Mouse (Mus musculus) kidney, postnatal 14 days (tissue): Measurements from ENCODE around the gene Lrp2.

ENCODE experiments used
- DNase-seq: peaks from one replicate; pipeline ENCODE4 v3.0.0; 2022; ENCODE audit warnings: mixed read lengths

Lrp2 gene

DNA sequence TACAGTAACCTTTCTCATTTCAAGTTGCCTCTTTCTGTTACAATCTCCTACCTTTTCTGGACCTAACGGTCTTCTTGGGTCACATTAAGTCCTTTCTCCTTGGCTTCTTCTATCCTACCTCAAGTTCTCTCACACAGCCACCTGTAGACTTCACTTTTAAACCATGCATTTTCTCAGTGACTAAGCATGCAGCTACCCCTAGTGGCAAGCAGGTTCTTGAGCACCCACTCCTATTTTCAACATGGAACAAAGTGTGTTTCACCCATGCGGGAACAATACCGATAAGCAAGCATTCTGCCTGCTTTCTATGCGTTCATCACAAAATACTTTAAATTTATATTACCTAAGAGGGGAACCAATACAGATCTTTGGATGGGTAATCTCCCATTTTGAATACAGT, 92.7 kb downstream of the Lrp2 start:
- DNase-seq = no peak

DNA sequence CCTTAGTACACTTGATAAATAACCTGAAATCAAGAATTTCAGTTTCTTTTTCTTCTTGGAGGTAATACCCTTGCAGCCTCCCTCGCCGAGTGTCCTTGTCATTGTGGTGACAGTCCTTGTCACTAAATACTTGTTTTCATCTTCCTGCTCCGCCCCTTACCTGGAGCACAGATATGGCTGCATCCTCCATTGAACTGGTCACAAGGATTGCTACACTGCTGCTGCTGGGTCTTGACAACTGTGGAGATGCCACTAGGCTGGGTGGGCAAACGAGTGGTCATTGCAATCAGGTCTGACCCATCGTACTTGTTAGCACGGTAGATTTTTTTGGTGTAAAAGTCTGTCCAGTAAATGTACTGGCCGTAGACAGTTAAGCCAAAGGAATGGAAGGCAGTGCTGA, 104.9 kb downstream of the Lrp2 start:
- DNase-seq = no peak

DNA sequence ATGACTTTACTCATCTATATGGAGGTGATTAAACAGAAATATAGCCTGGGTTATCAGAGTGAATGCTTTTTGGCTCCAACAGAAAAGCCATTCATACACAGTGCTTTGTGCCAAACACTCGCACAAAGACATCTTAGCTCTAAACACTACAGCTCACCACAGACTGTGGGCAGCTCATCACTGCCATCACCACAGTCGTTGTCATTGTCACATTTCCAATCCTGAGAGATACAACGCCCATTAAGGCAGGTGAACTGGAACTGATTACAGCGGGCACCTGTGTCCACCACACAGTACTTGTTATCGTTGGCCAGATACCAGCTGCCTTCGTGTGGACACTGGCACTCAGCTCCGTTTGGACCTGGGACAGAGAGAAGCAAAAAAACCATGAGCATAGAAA, 106.0 kb downstream of the Lrp2 start:
- DNase-seq = no peak

DNA sequence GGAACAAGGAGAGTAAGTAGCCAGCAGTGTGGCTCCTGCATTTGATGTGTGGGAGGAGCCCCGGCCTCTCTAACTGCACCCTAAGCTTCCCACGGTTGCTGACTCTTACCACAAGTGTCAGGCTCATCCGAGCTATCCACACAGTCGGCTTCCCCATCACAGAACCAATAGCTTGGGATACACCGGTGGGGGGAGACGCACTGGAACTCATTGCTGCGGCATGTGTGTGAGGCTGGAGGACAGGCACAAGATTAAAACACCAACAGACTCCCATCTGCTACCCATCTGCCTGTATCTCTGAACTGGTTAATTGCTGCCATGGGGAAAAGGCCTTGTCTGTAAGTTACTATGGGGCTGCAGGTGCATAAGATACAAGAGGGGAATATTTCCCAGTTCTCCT, 109.0 kb downstream of the Lrp2 start:
- DNase-seq = no peak

DNA sequence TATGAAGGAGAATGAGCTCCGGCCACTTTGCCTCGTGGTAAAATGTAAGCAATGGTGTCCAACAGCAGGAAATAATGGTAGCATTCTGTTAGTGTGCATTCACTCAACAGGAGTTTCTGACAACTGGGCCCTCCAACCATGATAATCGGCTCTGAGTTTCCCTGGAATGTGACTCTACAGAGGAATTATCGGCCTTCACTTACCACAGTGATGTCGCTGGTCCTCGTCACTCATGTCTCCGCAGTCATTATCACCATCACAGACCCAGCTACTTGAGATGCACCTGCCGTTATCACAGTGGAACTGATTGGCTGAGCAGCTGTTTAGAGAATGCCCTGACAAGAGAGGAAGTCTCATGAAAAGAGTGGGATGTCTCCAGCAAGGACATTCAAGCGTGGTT, 110.7 kb downstream of the Lrp2 start:
- DNase-seq = no peak

DNA sequence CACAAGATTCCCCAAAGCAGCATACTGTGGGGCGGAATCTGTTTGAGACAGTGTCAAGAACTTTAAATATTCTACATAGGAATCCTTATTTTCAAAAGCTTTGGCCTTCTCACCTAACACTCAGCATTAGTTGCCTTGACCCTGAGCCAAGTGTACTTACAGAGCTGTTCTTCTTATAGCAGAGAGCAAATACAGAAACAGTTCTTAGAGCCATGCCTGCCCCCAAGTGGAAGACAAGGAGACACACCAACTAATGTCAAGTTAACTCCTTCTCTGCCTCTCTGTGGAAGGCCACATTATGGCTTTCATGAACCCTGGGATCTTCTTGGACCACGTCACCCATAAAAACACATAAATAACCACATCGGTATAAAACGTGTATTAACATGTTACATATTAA, 114.0 kb downstream of the Lrp2 start:
- DNase-seq = no peak

DNA sequence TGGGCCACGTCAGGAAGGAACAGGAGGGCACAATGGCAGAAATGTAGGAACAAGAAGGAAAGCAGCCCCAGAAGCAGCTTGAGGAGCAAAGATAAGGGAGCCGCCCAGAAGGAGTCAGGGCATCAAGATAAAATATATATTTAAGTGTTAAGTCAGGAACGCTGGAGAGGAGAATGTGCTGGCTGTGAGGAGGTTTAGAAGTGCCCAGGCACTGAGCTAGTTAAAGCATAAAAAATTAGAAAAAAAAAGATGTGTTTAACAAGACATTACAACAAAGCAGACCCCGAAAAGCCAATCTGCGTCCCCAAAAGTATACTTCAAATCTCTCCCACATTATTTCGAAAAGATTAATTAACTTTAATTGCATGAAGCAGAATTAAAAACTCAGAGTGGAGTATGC, 122.3 kb downstream of the Lrp2 start:
- DNase-seq = no peak

DNA sequence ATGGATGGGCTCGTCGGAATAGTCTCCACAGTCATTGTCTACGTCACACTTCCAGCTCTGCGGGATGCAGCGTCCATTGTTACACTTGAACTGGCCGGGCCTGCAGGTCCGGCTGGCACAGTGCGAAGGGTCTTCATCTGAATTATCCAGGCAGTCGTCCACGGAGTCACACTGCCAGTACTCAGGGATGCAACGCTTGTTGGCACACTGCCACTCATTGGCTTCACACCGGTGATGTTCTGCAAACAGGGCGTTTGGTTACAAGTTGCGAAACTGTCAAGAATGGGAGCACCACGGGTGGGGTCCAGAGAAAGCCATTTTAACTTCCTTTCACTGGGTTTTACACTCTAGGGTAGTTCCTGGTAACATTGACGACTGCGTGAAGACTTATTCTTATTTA, 126.4 kb downstream of the Lrp2 start:
- no peak for DNase-seq

DNA sequence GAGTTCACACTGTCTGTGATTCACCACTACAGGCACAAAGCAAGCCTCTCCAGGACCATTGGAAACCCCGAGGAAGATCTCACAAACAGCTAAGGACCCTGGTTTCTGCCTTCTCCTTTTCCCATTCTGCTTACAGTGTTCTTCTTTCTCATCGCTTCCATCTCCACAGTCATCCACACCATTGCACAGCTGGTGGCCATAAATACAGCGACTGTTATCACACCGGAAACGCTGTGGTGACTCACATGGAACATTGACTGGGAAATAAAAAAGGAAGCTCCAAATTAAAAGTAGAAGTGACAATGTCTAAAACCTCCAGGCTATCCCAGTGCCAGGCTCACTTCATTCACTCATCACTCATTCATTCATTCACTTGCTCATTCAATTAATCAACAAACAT, 134.7 kb downstream of the Lrp2 start:
- no peak for DNase-seq

DNA sequence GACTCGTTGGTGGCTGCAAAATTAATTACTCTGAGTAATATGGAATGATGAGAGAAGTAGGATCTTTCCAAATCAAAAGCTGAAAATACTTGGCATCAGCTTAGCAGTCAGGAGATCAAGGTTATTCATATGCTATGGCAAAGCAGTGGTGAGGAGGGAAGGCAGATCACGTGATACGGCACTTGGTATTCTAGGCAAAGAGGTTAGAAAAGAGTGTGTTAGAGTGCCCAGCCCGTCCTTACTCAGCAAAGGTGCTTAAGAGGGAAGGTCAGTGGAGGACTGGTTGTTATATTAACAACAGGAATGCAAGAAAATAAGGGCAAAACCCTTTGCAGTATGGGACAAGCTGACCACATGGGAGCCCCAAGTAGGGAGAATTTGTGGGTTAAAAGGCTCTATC, 137.3 kb downstream of the Lrp2 start:
- DNase-seq = peak; percentile 59

DNA sequence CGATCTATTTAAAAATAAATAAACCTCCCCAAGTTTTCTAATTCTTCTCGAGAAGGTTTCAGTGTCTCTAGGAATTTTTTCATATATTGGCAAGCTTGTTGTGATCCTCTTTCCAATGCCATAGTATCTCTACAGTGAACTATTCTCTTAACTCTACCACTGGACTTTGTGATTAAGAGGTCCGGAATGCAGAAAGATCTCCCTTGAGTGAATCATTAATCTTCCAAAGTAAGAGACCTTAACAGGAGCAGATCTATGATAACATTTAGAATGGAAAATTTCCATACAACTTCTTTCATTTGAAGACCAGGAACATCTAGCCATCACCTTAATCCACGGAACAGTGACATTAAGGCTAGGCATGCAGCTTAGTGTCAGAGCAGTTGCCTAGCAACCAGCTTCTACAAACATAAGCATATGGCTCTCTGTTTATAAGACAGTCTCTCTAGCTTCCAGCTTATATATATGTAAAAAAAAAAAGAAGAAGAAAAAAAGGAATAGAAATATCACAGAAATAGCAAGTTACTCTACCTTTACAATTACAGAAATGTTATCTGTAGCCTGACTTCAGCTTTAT, 139.9 kb downstream of the Lrp2 start:
- DNase-seq = peak; percentile 21

DNA sequence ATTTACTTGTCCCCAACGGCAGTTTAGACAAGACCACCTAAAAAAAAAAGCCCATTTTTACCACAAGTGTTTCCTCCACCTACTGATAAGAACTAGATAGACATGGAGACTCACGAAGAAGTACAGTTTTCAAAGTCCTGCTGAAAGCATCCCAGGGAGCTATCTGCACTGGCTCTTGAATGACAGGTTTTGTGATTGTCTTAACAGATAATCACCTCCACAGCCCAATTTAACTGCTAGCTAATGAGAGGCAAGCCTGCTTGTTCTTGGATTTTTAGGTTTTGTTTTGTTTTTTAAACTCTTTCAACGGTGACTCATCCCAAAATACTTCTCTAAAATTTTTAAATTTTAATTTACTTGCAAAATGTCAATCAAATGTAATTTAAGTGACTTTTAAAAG, 144.2 kb downstream of the Lrp2 start:
- no peak for DNase-seq

DNA sequence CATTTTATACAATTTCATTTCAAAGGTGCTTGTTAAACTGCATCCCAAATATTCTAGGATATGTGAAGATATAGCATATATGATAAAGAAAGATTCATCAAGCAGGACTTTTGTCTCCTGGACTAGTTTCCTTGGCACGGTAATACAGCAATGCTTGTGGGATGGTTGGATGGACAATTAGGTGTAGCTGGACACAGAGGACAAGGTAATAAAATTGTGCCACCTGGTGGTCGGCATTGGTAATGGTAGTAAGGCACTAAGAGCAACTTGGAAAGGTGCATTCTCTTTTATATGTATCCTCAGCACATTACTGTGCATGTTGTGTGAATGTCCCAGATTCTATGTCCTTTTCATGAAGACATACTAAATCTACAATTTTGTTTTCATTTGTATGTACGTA, 157.7 kb downstream of the Lrp2 start:
- peak; percentile 74 for DNase-seq

DNA sequence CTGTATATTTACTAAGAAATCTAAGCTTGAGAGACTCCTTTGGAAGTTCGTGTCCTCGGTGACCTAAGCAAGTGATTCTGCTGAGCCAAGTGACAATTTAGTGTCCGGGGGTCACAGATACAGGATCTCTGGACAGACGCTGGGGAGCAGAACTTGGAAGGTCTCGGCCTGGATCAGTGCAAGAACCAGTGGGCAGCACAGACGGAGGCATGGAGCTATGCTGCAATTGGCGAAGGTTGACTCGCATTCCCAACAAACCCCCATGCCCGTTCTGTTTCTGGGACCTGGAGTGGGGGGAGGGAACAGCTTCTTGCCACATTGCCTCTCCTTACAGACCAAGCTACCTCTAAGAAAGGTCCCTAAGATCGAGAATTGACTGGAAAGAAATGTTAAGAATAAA, 158.7 kb downstream of the Lrp2 start:
- DNase-seq = no peak

DNA sequence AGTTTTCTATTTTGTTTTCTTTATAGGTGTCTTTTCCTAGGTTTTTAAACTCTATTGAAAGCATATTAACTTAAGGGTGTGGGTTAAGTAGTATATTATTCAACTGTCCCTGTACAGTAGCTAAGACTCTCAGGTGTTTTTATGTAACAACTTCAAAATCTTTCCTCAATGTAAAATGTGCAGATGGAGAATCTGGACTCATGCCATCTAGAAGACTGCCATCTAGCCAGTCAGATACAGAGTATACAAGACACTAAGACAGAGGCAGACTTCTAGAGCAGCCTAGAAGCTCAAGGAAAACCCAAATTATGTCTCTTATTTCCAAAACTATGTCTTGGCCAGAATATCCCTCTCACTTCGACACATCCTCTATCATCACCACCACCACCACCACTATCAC, 159.8 kb downstream of the Lrp2 start:
- no peak for DNase-seq

DNA sequence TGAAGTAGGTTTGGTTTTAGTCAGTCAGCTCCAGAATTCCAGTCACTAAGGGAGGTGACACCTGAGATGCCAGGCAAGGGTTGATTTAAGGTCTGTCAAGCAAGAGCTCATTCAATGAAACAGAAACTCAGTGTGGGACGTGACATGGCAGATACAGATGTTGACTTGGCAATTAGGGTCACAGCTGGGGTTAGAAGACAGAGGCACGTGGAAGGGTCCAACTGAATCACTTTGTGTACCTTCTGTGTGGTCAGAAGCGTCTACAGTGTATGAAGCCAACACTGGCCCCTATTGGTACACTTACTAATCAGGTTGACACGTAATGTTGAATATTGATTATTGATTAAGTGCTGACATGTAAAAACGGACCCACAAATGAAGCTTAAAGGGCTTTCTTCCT, 161.0 kb downstream of the Lrp2 start:
- DNase-seq = no peak

DNA sequence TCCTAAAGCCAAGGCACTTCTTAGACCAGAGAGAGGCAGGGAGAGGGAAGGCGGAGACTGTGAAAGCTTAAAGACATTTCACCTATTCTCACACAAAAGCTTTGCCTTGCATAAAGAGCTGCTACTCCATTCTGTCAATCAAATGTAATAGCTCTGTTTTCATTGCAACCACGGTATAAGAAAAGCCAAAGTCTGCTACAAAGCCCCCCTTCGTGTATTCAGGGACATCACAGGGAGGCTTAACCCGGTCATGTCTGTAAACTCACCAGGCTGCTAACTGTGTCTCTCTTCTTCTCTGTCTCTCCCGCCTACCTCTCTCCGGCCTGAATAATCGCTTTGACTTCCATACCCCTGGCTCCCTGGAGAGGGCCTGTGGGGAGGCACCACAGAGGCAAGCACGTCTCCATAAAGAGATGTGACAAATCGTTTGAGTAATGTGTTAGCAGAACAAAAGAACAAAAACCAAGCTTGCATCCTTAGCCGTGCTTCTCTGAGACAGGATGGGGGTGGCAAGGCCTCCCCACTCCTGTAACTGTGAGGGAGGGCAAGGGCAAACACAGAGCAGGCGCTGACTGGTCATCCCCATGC, 167.5 kb downstream of the Lrp2 start:
- no peak for DNase-seq

DNA sequence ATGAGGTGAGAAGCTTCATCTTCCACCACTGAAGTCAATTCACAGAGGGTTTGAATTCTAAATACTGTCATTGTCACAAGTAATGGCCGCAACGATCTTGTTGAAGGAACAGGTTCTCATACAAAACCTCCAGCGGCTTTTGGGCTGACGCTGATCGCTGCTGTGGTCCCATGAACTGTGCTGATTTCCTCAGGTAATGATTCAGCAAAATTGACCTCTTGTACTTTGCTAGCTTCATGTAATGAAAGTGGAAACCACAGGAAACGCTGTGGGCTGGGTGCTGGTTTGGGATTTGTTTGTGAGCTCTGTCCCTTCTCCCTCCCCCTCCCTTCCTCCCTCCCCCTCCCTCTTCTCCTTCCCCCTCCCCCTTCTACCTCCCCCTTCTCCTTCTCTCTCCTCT, 170.8 kb downstream of the Lrp2 start:
- DNase-seq = no peak

DNA sequence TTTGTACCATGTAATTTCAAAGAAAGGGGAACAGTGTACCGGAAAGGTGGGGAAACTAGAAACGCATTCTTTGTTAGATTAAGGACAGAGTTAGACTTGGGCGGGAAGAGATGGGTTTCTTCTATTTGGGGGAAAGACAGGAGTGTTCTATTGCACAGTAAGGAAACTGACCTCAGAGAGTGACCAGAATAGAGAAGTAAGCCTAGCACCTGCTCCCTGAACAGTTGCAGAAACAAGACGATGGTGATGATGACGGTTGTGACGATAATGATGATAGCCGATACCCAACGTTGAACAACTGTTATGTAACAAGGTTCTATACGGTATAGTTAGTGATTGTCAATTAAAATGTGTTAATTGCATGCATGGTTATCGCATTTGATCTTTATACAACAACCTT, 171.3 kb downstream of the Lrp2 start:
- no peak for DNase-seq

DNA sequence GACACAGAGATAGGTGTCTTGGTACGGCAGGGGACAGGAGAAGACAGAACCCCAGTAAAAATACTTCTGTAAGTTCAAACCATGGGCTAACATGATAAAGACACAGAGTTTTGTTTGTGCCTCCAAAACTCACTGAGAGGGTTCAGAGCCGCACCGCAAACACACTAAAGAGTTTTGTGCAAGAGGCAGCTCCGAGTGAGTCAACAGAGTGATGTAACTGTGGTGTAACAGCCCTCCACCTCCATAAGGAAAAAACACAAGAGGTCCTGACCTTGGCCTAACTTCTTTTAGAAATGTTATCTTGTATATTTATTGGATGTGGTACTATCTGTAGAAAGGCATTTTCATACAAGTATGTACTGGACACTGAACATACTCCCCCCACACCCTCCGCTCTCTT, 180.2 kb downstream of the Lrp2 start:
- DNase-seq = no peak

DNA sequence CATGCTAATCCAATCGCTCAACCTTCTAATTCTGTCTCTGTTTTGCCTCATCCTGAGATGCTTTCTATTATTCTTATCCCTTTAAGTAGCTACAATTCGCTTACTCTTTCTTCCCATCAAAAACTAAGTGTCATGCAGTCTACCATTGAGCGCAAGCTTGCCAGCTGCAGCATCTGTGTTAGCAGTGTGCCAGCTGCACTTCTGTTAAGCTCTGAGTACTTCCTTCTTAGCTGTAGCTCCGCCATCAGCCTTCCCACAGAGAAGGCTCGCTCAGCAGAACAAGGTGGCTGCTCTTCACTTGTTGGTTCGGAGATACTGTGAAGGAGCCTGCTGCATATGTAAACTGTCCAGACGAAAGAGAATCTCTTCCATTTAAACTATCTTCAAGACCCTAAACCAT, 183.6 kb downstream of the Lrp2 start:
- DNase-seq = no peak

DNA sequence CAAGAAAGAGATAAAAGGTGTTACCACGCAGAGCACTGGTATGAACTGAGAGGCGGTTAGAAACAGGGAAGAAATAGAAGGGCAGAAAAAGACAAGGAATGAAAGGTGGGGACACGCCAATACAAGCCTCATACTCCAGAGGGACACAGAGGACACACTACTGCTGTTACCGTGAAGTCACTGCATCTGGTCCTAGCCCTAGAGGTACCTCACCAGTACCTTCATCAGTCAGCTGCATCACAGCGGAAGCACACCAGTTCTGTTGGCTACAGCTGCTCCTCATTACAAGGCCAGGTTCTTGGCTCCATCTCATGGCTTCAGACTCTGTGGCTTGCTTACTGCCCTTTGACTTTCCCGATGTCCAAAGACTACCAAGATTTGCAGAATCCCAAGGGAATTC, 184.0 kb downstream of the Lrp2 start:
- no peak for DNase-seq

DNA sequence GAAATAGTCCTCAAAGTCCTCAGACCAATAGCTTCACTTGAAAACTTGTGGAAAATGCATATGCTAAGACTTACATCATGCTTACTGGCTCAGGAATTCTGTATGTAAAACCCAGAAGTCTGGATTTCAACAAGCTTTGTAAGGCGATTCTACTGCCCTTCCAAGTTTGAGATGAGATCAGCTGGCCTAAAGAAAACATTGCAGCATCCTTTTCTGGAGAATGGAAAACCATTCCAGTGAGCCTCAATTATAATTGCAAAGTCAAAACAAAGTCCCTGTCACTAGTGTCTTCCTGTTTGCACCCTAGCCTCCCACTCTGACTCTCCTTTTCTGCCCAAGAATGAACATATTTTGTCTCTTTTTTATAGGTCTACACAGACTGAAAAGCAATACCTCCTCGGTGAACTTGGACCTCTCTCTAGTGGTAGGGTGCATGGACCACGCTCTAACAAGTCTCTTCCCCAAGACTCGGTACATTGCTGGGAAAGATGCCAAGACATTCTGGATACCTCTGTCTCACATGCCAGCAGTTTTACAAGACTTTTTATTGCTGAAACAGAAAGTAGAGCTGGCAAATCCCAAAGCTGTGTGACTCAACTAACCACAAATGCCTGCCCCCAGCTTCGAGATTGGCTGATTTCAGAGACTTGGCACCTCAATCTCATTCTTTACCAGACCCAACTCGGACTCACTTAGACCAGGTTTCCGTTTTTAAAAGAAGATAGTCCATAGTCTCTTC, 184.8 kb downstream of the Lrp2 start:
- peak; percentile 48 for DNase-seq

DNA sequence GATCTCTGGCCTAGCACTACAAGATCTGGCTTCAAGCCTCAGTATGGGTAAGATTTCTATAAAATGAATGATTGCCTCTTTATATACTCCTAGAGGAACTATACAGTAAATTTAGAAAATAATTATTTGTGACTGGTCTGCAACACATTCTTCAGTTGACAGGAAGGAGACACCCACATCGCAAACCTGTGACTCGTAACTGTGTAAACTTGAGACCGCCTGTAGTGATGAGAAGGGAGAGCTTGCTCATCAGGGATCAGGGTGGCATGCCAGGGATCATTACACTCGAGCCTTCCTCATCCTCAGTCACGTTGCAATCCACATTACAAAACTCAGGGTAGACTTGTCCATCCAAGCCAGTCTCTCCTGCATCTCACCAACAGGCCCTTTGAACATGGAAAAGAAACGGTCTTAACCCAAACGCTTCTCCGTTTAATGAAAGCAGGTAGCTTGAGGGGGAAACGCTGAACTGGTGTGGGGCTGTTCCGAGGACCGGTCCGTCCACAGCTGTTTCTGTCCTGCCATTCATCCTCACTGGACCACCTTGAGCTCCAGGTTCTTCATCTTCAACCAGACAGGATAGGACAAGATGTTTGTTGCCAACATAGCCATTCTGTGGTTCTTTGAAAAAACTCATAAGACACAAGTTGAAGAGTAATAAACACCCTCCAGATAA, 189.0 kb downstream of the Lrp2 start:
- no peak for DNase-seq
